Mouse (Mus musculus) small intestine, adult 2 months (tissue): ENCODE data around the gene Gpr62.

Experiments used
- CTCF ChIP-seq: fragments of 200-500 bp; IDR thresholded peaks from 2 replicates; pipeline ENCODE4 v1.5.1; 2012; ENCODE audit warnings: low read depth, mild to moderate bottlenecking, control low read depth, inconsistent platforms, low read length, moderate library complexity, mixed read lengths; ENCODE audit not compliant: insufficient replicate concordance, insufficient read length; ENCODE audit errors: extremely low read depth
- POLR2A ChIP-seq: fragments of 200-500 bp; IDR thresholded peaks from 2 replicates; pipeline ENCODE4 v1.6.1; 2012; ENCODE audit warnings: low read depth, mild to moderate bottlenecking, control low read depth, inconsistent platforms, low read length, moderate library complexity

DNA sequence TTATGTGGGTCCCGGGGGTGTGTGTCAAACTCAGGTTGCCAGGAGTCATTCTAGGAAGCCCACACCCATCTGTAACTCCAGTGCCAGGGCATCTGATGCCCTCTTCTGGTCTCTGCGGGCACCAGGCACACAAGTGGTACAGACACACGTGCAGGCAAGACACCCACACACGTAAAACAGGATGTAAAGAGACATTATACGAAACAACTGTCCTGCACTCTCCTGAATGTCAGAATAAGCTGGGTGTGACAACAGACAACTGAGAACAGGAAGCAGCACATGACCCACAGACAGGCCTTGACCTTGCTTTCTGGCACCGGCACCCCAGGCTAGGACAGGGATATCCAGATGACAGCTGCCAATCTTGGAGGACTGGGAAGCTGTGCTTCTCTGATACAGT is 3.6 kb upstream of the Gpr62 start:
- TF ChIP-seq CTCF (no peak), POLR2A (no peak)
